Mouse (Mus musculus) adrenal gland, postnatal 10 days (tissue): Measurements from ENCODE around the gene Ncaph. TPM values are rescaled to one million over a fixed set of nuclear protein-coding genes. Genes with fewer than 3 reads are reported as not detected.
"Not testable (repeated sequence)": the region's sequence is repeated elsewhere in the genome, so short reads cannot be mapped to it uniquely, and the experiment has no call there.

Source experiments
- DNase-seq: peaks from one replicate; pipeline ENCODE4 v3.0.0; 2021; ENCODE audit warnings: mixed read lengths
- long read RNA-seq, 2 experiments: library from polyadenylated mRNA; stranded (forward); transcript quantifications; one replicate each; pipeline ENCODE4 v2.0.0; 2021
- total RNA-seq, 2 experiments: library from RNA; stranded (reverse); gene quantifications; 2 replicates each; pipeline ENCODE4 v1.2.3; 2021

Gene Ncaph
- total RNA-seq = 10 to 100 TPM; 15.8 to 18.3 TPM
- long read RNA-seq, experiment 1, transcript Ncaph-201 (18 exons, 2,695 nt) = major isoform, 24 of 28 reads
- long read RNA-seq, experiment 1, partial matches to known transcripts = 3 of 28 reads
- long read RNA-seq, experiment 1, other reads (novel, unspliced or antisense) = 1 of 28 reads
- long read RNA-seq, experiment 2, transcript Ncaph-201 (18 exons, 2,695 nt) = major isoform, 10 of 14 reads
- long read RNA-seq, experiment 2, partial matches to known transcripts = 3 of 14 reads
- long read RNA-seq, experiment 2, other reads (novel, unspliced or antisense) = 1 of 14 reads

DNA sequence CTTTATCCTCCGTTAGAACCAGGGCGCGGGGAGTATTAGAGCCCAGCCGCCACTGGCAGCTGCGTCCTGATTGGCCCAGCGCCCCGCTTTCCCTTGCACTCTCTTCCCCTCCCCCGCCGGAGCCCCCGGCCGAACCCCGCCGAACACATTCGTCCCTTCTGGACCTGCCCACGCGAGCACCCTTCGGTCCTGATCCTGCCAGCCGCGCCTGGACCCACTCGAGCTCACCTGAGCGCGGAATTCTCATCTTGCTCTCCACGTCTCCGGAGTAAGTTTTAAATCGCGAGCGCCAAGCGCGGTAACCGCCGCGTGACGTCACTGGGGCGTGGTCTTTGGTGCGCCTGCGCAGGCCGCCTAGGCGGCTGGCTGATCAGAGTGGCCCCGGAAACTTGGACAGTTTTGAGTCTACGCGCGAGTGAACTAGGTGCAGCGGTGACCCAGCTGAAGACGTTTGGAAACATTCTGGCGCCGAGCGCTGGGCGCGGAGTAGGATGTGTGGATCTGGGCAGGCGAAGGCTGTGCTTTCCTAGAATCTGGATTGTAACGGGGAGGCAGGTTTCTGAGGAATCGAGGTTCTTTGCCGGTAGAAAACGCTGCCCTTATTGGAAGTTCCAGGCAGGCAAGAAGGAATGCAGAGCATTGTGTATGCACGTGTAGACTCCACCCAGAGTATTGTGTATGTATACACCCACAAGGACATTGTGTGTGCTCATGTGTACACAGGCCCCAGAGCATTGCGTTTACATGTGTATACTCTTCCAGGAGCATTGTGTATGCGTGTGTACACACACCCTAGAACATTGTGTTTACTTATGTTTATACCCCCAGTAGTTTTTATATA is at the start of gene Ncaph:
TSS of gene Ncaph (minus strand) at position 334 of the 841 bp plus-strand sequence.
- peak; percentile 98 for DNase-seq

DNA sequence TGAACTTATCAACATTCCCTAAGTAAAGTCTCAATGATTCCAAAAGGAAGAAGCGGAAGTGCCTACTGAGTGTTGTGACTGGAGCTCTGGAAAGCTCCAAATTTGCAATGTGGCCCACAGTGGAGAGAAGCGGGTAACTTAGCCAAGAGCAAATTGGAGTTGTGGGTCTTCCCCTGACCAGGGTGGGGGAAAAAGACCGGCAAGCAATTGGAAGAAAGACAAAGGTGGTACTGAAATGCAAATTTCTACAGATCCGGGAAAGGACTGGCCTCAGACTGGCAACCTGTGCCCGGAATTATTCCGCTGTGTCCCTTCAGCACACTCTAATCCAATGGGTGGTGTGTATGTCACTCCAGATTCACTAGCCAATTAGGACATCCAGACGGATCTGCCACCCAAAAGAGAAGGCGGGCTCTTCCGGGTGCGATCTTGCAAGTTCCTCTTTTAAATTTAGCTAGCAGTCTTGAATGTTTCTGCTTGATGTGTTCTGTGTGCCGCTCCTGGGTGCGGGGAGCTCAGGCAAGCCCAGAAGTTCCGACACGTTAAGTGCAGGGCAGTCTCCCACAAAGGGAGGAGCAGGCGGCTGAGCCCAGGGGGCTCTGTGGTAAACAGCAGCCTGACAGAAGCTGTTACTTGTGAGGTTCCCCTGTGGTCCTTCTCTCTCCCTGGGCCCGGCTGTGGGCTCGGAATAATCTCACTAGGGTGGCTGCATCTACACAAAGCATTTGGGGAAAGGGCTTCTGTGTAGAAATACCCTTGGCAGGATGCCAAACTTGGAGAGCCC is 49.0 kb upstream of the Ncaph start:
- peak; percentile 84 for DNase-seq

DNA sequence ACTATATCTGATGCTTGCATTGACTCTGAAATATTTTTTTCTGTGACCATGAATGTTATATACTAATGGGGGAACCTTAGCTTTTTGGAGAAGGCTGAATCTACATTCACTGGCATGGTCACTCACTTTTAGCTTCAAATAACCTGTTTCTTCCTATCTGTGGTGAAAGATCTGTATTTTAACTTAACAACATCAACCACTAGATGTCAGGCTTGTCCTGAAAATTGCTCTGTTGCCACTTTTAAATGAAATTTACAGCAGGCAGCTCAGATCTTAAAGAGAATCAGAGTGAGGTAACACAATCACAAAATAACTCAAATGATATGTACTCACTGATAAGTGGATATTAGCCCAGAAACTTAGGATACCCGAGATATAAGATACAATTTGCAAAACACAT is 32.5 kb upstream of the Ncaph start:
- peak; percentile 18 for DNase-seq

DNA sequence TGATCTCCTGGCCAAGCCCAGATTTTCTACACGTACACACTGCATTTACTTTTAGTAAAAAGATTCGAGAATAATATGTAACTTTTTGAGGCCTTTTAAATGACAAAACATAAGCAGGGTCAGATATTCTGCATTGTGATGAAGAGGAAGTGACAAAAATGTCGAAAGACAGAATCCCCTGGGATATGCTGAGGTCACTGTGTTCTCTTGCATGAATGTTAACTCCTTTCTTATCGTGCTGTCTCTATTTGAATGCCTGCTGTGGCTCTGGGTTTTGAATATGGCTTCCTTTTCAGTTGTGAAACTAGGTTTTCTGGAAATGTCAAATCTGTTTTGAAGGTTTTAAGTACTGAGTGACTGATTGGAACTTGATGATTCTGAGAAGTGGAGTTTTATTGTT is 31.9 kb upstream of the Ncaph start:
- DNase-seq = no peak

DNA sequence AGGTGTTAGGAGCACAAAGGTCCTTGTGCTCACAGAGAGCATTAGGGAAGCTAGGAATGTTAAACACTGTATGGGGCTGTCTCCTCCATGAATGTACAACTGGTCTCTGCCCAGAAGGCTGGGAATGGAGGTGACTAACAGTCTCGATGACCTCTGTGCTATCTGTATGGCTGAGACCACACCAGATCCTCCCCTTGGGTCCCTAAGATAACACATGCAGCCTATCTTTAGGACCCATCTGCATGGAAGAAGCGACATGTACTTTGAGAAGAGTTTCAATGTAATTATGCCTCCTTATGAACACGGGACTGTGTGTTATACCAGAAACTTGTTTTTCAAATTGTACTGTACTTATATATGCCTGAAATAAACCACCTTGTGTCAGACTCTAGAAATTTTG is 11.9 kb upstream of the Ncaph start:
- DNase-seq = no peak

DNA sequence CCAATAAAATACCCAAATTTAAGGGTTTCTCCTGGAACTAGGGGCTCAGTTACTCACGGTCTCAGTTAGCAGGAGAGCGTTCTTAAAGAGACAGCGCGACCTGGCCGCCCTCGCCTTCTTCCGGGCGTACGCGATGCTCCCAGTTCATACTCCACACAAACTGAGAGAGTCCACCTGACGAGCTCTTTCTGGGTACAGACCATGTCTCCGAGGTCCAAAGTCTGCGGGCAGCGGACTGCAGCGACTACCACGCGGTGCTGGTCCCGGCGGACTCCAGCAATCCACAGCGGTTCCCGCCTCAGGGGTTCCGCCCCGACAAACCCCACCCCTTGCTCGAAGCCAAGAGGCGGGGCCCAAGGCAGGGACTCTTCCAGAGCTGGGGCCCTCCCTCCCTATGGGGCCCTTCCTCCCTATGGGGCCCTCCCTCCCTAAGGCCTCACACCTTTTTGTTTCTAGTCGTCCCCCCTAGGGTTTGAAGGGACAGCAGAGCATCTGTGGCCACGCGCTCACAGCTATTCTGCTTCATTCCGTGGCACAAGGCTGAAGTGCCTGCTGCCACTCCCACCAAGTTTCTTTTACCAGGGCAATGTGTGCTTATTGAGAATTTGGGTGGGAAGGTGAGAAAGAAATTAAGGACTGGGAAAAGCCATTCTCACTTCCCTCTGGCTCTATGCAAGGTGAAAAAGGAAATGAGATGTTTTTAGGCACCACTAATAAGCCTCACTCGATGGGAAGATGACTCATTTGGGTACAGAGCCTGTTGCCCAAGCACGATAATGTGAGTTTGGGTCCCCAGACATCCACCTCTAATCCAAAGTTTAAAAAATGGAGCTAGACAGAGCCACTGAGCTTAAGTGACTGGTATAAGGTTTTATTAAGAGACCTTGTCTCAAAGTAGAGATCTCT is 9.7 kb upstream of the Ncaph start, which contains the start of gene Itpripl1:
TSS of gene Itpripl1 (minus strand) at position 285 of the 906 bp plus-strand sequence.
- DNase-seq = peak; percentile 89

DNA sequence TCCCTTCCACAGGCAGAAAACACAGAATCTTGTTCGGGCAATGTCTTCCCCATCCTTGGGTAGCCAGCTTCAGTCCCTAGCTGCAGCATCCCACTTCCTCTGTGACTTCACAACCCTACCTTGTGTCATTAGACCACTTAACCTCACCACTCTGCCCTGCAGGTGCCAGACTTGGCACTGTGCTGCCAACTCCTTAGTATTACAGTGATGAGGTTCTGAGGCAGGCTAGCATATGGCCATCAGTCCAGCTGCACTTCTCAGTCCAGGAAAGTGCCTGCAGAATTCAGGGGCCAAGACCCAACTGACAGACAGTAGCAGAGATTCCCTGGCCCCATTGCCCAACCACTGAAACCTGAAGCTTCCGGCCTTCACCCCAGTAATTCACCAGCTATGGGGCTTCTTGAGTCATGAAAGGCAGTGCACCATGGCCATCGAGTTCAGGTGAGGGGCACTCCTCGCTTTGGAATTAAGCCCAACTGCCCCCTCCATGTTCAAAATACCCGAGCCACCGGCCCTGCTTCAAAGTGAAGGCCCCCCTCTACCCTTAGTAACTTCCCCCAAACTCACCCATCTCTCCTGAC is 8.9 kb upstream of the Ncaph start:
- DNase-seq = no peak

DNA sequence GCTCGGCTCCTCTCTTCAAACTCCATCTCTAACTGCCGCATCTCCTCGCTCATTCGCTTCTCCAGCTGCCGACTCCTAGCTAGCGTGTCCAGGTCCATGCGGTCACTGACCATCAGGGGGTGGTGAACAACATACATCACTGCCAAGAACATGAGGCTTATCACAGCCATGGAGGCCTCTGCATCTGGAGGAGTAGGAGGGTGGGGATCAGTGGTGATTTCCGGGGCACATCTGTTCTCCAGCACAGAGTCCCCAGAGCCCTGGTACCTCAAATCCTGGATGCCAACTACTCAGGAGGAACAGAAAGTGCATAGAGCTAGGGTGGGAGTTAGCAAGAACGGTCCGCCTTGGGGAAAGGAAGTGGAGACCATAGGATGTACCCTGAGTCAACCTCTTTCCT is 8.3 kb upstream of the Ncaph start:
- DNase-seq = no peak

DNA sequence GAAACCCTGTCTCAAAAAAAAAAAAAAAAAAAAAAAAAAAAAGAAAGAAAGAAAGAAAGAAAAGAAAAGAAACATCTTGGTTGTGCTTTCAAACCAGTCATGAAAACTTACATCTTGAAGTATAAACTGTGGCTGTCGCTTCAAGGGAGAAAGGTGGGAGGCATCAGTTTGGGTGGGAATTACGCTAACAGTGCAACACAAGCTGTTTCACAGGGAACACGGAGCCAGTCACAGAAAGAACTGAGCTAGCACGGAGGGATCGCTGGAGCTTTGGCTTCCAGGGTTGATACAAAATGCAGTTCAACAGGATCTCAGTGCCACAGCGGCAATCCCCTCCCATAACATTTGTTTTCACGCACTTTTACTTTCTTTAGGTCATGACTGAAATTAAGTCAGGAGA is 6.3 kb upstream of the Ncaph start:
- DNase-seq = no peak

DNA sequence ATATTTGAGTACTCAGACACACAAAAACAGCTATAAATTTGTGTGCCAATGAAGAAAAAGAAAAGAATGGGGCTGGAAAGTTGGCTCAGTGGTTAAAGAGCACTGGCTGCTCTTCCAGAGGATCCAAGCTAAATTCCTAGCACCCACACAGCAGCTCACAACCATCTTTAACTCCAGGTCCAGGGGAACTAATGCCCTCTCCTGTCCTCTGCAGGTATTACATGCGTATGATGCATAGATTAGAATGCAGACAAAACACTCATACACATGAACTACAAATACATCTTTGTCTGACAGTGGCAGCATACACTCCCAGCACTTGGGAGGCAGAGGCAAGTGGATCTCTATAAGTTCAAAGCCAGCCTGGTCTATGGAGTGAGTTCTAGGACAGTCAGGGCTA is 5.9 kb upstream of the Ncaph start:
- no peak for DNase-seq

DNA sequence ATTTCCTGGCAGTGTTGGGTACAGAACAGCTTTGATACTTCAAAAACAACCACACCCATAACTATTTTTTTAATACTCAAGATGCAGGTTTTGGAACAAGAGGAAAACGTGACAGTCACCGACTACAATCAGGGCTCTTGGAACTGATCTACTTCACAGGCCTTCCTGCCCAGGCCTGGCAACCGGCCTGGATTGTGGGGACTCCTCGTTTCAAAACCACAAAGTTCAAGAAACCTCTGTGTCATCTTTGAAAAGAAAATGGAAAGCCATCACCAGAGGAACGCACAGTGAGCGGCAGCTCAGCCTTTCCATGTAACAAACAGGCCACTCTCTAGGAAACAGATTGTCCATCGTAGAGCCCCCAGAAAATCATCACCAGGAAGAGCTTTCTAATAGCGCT is 5.3 kb upstream of the Ncaph start:
- no peak for DNase-seq

DNA sequence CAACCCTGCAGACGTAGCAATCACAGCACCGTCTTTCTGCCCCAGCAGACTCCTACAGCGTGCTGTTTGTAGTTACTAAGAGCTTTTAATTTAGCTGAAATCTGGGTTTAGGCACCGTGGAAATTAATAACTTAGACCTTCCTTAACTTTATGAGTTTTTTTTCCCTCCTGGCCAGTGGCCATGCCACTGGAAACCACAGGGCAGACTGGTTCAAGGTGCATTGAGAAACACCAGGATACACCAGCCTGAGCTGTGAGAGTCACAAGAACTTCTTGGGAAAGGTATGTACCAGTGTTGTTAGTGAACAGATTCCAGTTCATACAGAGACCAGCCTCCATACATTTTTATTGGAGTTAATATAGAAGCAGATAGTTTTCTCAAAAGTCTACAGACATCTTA is 4.7 kb upstream of the Ncaph start:
- no peak for DNase-seq

DNA sequence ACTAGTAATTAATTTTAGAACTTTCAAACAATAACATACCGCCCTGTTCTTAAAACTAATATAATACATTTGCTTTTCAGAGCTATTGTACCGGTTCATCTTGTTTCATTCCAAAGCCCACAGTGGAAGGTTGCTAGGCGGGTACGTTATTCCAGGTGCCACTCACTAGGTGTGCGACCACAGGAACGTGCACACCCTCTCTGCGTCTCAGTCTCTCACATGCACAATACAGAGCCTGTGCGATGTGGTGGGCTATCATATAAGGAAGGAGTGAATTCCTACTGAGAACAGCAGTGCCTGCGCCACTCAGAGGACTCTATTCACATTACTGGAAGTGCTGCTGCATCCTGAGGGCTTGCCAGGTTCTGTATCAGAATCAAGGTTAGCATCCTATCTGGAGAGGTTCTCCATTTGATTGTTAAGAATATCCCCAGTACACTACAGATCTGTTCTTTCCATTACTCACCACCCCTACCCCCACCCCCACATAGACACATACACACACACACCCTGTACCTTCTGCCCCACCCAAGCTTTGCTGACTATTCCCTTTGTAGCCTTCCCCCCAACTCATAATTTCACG is 4.2 kb upstream of the Ncaph start:
- no peak for DNase-seq

DNA sequence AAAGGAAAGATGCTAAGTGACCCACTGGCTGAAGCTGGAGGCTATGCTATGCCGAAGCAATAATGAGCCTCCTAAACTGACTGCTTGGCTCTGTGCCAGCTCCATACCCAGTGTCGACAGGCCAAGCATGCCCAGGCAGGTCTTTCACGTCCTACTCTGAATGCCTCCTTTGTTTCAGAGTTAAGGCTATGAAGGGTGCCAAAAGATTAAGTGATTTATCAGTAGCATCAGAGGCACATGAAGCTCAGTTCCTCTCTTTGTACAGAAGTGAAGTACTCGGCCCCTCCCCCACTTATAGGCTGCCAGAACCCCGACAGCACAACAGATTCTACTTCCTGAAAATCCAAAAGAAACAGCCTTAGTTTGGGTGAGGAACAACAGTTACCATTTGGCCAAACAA is 3.2 kb upstream of the Ncaph start:
- DNase-seq = peak; percentile 53

DNA sequence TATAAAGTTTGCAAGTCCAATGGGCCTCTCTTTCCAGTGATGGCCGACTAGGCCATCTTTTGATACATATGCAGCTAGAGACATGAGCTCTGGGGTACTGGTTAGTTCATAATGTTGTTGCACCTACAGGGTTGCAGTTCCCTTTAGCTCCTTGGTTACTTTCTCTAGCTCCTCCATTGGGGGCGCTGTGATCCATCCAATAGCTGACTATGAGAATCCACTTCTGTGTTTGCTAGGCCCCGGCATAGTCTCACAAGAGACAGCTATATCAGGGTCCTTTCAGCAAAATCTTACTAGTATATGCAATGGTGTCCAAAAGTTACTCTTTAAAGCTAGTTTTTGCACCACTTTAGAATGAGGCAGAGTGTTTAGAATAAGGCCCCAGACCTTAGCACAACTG is 1.5 kb upstream of the Ncaph start:
- DNase-seq = not testable (repeated sequence)

DNA sequence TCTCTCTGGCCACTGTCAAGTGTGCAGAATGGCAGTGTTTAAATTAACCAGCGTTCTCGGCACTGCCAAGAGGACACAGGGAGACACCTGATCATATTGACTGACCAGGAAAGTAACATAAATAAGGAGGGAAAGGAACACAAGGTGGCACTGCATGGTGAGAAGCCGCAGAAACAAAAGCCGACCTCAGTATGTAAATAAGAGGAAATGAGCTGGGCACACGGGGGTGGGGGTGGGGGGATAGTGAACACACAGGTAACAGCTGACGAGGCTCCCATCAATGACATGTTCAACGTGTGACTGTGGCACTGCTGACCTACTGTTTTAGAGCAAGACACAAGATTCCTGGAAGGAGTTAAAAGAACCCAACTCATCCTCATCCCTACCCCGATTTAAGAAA is 2.4 kb downstream of the Ncaph start:
- no peak for DNase-seq

DNA sequence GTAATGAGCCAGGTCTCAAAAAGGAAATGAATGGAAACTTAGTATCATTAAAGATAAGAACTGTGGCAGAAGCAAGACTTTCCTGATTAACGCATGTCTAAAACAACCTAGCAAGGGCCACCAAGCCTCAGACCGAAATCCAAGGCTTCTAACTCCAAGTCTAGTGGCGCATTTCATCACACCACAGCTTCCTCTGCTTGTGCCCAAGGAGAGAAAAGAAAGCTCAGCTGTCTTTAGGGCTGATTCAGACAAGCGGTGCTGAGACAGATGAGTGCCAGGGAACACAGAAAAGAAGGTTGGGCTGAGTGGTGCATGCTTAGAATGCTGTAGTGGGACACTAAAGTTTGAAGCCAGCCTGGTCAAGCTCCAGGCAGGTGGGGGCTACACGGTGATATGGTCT is 4.8 kb downstream of the Ncaph start:
- no peak for DNase-seq

DNA sequence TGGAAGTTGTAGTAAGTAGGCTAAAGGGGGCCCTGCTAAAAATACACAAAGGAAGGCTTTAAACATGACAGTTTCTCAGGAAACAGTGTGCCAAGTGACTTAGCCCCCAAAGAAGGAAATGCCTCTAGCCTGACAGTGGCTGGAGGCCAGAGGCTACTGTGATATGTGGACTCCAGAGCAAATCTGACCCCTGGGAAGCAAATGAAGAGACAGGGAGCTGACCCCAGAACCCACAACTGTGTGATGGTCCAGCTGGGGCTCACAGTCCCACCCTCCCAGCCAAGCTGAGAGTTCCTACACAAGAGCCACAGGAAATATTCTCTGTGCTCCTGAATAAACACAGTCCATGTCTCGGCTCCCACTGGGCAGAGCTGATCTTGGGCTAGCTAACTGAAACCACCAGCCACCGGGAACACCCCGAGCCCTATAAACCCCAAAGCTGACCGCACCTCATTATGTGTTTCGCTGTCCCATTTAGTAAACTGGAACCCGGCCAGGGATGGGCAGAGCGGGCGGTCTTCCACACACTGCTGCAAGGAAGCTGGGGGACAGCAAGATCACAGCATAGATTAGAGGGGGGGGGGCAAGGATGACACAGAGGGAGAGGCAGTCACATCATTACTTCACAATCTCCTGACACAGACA is 12.0 kb downstream of the Ncaph start:
- peak; percentile 24 for DNase-seq

DNA sequence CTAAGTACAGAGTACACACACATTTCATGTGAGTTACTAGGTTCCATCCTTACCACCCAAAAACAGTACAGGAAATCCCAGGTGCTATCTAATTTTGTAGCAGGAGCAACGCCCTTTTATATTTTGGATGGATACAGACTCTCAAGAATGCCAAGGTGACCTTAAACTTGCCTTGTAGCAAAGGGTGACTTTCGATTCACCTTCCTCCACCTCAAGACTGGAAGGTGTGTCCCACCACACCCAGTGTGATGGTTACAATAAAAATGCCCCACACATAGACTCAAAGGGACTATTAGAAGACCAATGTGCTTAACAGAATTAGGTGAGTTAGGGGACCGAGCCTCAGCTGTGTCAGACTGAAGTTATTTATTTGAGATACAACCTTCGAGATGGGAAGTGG is 24.8 kb downstream of the Ncaph start:
- DNase-seq = no peak

DNA sequence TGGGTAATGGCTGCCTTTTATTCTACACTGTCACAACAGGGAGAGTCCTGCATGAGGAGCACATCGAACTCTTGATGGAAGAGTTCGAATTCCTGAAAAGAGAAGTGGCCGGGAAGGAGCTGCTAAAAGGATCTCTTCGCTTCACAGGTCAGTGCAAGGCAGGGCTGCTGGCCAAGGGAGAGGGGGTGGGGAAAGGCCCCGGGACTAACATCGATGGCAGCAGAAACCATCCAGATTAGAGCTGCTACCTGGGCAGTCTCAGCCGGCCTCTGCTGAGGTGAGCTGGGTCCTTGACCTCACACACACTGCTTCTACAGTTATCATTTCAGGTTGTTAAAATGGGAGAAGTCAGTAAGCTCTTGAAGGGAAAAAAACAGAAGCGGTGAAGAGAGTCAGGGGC is 41.8 kb downstream of the Ncaph start:
- no peak for DNase-seq

DNA sequence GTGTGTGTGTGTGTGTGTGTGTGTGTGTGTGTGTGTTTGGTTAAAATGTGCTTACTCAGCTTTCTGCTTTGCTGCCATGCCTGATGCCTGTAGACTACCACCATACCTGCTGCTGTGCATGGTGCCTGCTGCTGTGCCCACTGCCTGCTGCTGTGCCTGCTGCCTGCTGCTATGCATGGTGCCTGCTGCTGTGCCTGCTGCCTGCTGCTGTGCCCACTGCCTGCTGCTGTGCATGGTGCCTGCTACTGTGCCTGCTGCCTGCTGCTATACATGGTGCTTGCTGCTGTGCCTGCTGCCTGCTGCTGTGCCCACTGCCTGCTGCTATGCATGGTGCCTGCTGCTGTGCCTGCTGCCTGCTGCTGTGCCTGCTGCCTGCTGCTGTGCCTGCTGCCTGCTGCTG is 43.6 kb downstream of the Ncaph start:
- not testable (repeated sequence) for DNase-seq
